In genomic region chr12:101782787-101783186, GRCm38 (mm10) we compare ENCODE assay signal across 13 mouse cellular contexts. TPM values are rescaled to one million over a fixed set of nuclear protein-coding genes. Genes with fewer than 3 reads are reported as not detected.
DNase-seq lines count a peak whose midpoint lies in the region; ATAC-seq and TF ChIP-seq lines count a peak whose summit lies in the region.
"Had no signal": no experiment of that assay in that cellular context is flagged by ENCODE, and none has a peak within 500 bp of the region (broad histone marks: within the 10 kb centered on the region; RNA-seq: fewer than 3 reads in every experiment).

No protein-coding gene starts in this region.

- 43% methylated on average over 2 of the region's 2 CpGs for WGBS in liver, embryonic 14.5 days (ENCODE audit: insufficient replicate concordance)
- WGBS in liver, embryonic 11.5 days: 39% methylated on average over 2 of the region's 2 CpGs

- no peak for ATAC-seq in liver, embryonic 14.5 days (ENCODE audit: insufficient read depth)
- ATAC-seq in liver, embryonic 11.5 days (replicated peaks; ENCODE audit: low FRiP score): no peak
- ATAC-seq: hindbrain, embryonic 16.5 days had no signal

- no peak for TF ChIP-seq EP300 in liver, embryonic 14.5 days (IDR thresholded peaks at IDR 0.05; ENCODE audit: low read depth)

- no peaks in the 10 kb centered on the region for H3K36me3 ChIP-seq in liver, embryonic 14.5 days (replicated peaks; ENCODE audit: control insufficient read depth, insufficient read depth, low read depth)
- no peaks in the 10 kb centered on the region for H3K36me3 ChIP-seq in liver, embryonic 11.5 days (ENCODE audit: control insufficient read depth, insufficient read depth, low read length)
- no peaks in the 10 kb centered on the region for H3K36me3 ChIP-seq in ES-E14 (ENCODE audit: control insufficient read depth, insufficient read depth, low read length, poor library complexity, severe bottlenecking)

- no peak overlapping the region for H3K4me2 ChIP-seq in liver, embryonic 14.5 days (ENCODE audit: low read depth)
- H3K4me2 ChIP-seq in liver, embryonic 11.5 days: no peak overlapping the region

- in situ Hi-C loops in ES-E14 (cut with MboI; ENCODE audit: low sequenced_read_pairs in 2 of 2, unreplicated experiment in 2 of 2): no loop called here

- no peak overlapping the region for H3K27ac ChIP-seq in liver, embryonic 14.5 days
- H3K27ac ChIP-seq in liver, embryonic 11.5 days (ENCODE audit: low read depth, low read length): no peak overlapping the region
- H3K27ac ChIP-seq in ES-E14 (ENCODE audit: insufficient read depth, low read depth, low read length, poor library complexity, severe bottlenecking): no peak overlapping the region

- H3K9me3 ChIP-seq in liver, embryonic 14.5 days (ENCODE audit: control insufficient read depth, low read length): no peaks in the 10 kb centered on the region
- no peaks in the 10 kb centered on the region for H3K9me3 ChIP-seq in liver, embryonic 11.5 days (ENCODE audit: control insufficient read depth, low read length)
- H3K9me3 ChIP-seq in ES-E14 (ENCODE audit: control insufficient read depth, insufficient read depth, low read depth, low read length): no peaks in the 10 kb centered on the region

- H3K27me3 ChIP-seq in liver, embryonic 14.5 days (ENCODE audit: control insufficient read depth, insufficient read depth, low read length): no peaks in the 10 kb centered on the region
- no peaks in the 10 kb centered on the region for H3K27me3 ChIP-seq in liver, embryonic 11.5 days (replicated peaks; ENCODE audit: control insufficient read depth, insufficient read depth, low read length)

- H3K9ac ChIP-seq in liver, embryonic 14.5 days (replicated peaks): no peak overlapping the region
- H3K9ac ChIP-seq in liver, embryonic 11.5 days (ENCODE audit: low read depth, low read length): no peak overlapping the region
- no peak overlapping the region for H3K9ac ChIP-seq in ES-E14 (ENCODE audit: insufficient read depth, low read depth, low read length, poor library complexity, severe bottlenecking)

- H3K4me1 ChIP-seq in liver, embryonic 14.5 days (replicated peaks; ENCODE audit: control insufficient read depth in 2 of 2, insufficient read depth in 2 of 2, low read length in 1 of 2): no peaks in the 10 kb centered on the region
- H3K4me1 ChIP-seq in liver, embryonic 11.5 days (replicated peaks; ENCODE audit: control insufficient read depth, insufficient read depth, low read length): no peaks in the 10 kb centered on the region
- no peaks in the 10 kb centered on the region for H3K4me1 ChIP-seq in ES-E14 (ENCODE audit: control insufficient read depth in 2 of 2, insufficient read depth in 2 of 2, low read length in 2 of 2, poor library complexity in 1 of 2)

- no peak overlapping the region for H3K4me3 ChIP-seq in liver, embryonic 14.5 days (ENCODE audit: insufficient read depth in 1 of 2, low read depth in 2 of 2, low read length in 2 of 2)
- no peak overlapping the region for H3K4me3 ChIP-seq in liver, embryonic 11.5 days (ENCODE audit: low read depth, low read length)
- no peak overlapping the region for H3K4me3 ChIP-seq in ES-E14 (ENCODE audit: insufficient read depth in 1 of 2, low read depth in 1 of 2, low read length in 2 of 2, poor library complexity in 1 of 2, severe bottlenecking in 1 of 2)

- no peak for DNase-seq in liver, embryonic 14.5 days (ENCODE audit: low read depth in 3 of 3, low spot score in 3 of 3)
- no peak for DNase-seq in liver, embryonic 11.5 days (ENCODE audit: low spot score)
- DNase-seq in ES-E14 (ENCODE audit: low read depth, low spot score): peak; percentile 21
- peak; percentile 54 for DNase-seq in fat pad, adult 2 months (ENCODE audit: extremely low read depth, low read depth, low spot score)
- DNase-seq in lung, postnatal 10 days: peak; percentile 34
- DNase-seq in right cerebral cortex, adult 2 months (ENCODE audit: low spot score in 2 of 2): no peak
- DNase-seq in right cerebral cortex, postnatal 10 days (ENCODE audit: low spot score in 2 of 2): no peak
- DNase-seq in spleen, postnatal 10 days (ENCODE audit: low spot score in 2 of 2): no peak
- DNase-seq: adrenal gland, postnatal 10 days; right cerebral cortex, postnatal 4 days had no signal

- peak; percentile 30 for TF ChIP-seq CTCF in liver, embryonic 14.5 days (IDR thresholded peaks at IDR 0.05; ENCODE audit: low read depth)

TF ChIP-seq in ES-E14, 5 proteins besides CTCF, POLR2A, EP300 and RAD21:
- TF ChIP-seq ZC3H11A (IDR thresholded peaks at IDR 0.05; ENCODE audit: borderline replicate concordance, low read depth, low read length) (0 out of 2 replicates have a peak, but pooled peaks have one; percentile 40), HCFC1 (IDR thresholded peaks at IDR 0.05; ENCODE audit: borderline replicate concordance, insufficient read depth, low read length) (no peak), MAFK (IDR thresholded peaks at IDR 0.05; ENCODE audit: insufficient read depth, low read depth, low read length) (no peak), ZNF384 (IDR thresholded peaks at IDR 0.05; ENCODE audit: low read depth, low read length) (peak; percentile 91), CHD2 (IDR thresholded peaks at IDR 0.05; ENCODE audit: low read depth, low read length) (no peak)

RNA-seq across cellular contexts. Expression of gene Fbln5, which starts 36.1 kb away (rescaled TPM):
- polyA plus RNA-seq in liver, embryonic 14.5 days (2012; rRNA removed): 1.9 and 2.2 TPM in 2 replicates
- 3.8 and 4.0 TPM in 2 replicates for polyA plus RNA-seq in liver, embryonic 14.5 days (2014; fragmentation: Nextera tagmentation; extraction: Ambion mirVana)
- polyA plus RNA-seq in liver, embryonic 11.5 days (2014; fragmentation: Nextera tagmentation; extraction: Ambion mirVana): 4.3 and 4.4 TPM in 2 replicates
- 0.63 and 0.76 TPM in 2 replicates for total RNA-seq in ES-E14 (2012; rRNA removed)
- total RNA-seq: monocyte, adult 5-6 weeks; neutrophil, adult 5-6 weeks had no signal

Comparison
In these comparisons a context has a peak if more than half of its experiments do, and no peak if none do; other contexts are left out.
1. DNase-seq: peak in ES-E14 (single experiment), fat pad, adult 2 months (single experiment) and lung, postnatal 10 days (single experiment); none in liver, embryonic 14.5 days (0 of 3), liver, embryonic 11.5 days (single experiment), right cerebral cortex, adult 2 months (0 of 2), right cerebral cortex, postnatal 10 days (0 of 2) and spleen, postnatal 10 days (0 of 2).